Mouse (Mus musculus) ES-E14 (cell line): ENCODE results near the gene Alk. TPM values are rescaled to one million over a fixed set of nuclear protein-coding genes. Genes with fewer than 3 reads are reported as not detected.

Experiments
- DNase-seq: peaks from one replicate; pipeline ENCODE4 v3.0.0-alpha.2; 2013; ENCODE audit warnings: low read depth, low spot score
- H3K27ac ChIP-seq: 2 replicates; pipeline ENCODE4 v1.5.1; 2012; ENCODE audit warnings: low read depth, mild to moderate bottlenecking, low read length, moderate library complexity, mixed read lengths; ENCODE audit not compliant: poor library complexity, insufficient read depth, severe bottlenecking
- H3K36me3 ChIP-seq: 2 replicates; pipeline ENCODE4 v1.6.1; 2012; ENCODE audit warnings: mild to moderate bottlenecking, low read length, moderate library complexity, mixed read lengths; ENCODE audit not compliant: control insufficient read depth, poor library complexity, insufficient read depth, severe bottlenecking
- H3K4me1 ChIP-seq, 2 experiments: fragments of 150-350 bp in 1 of 2; sonication (generic) in 1 of 2; 2 replicates each; pipeline ENCODE4 v1.6.1; 2012; ENCODE audit warnings: low read length in 2 of 2, mild to moderate bottlenecking in 1 of 2, mixed read lengths in 1 of 2; ENCODE audit not compliant: control insufficient read depth in 2 of 2, insufficient read depth in 2 of 2, poor library complexity in 1 of 2
- H3K4me3 ChIP-seq, 2 experiments: fragments of 150-350 bp in 1 of 2; sonication (generic) in 1 of 2; 2 replicates each; pipeline ENCODE4 v1.5.1; 2012; ENCODE audit warnings: low read length in 2 of 2, low read depth in 1 of 2, mild to moderate bottlenecking in 1 of 2, mixed read lengths in 1 of 2; ENCODE audit not compliant: insufficient read depth in 1 of 2, poor library complexity in 1 of 2, severe bottlenecking in 1 of 2
- H3K9ac ChIP-seq: 2 replicates; pipeline ENCODE4 v1.6.1; 2012; ENCODE audit warnings: low read depth, mild to moderate bottlenecking, low read length, mixed read lengths; ENCODE audit not compliant: poor library complexity, insufficient read depth, severe bottlenecking
- H3K9me3 ChIP-seq: fragments of 150-350 bp; sonication (generic); 2 replicates; pipeline ENCODE4 v1.6.1; 2012; ENCODE audit warnings: low read depth, mild to moderate bottlenecking, low read length; ENCODE audit not compliant: control insufficient read depth, insufficient read depth
- CHD2 ChIP-seq: IDR thresholded peaks from 2 replicates; pipeline ENCODE4 v1.6.1; 2014; ENCODE audit warnings: mild to moderate bottlenecking, low read depth, low read length, inconsistent platforms
- HCFC1 ChIP-seq: IDR thresholded peaks from 2 replicates; pipeline ENCODE4 v1.6.1; 2012; ENCODE audit warnings: low read length, inconsistent platforms, borderline replicate concordance; ENCODE audit not compliant: insufficient read depth
- MAFK ChIP-seq: IDR thresholded peaks from 2 replicates; pipeline ENCODE4 v1.6.1; 2014; ENCODE audit warnings: mild to moderate bottlenecking, low read depth, low read length, inconsistent platforms; ENCODE audit not compliant: insufficient read depth
- ZC3H11A ChIP-seq: IDR thresholded peaks from 2 replicates; pipeline ENCODE4 v1.6.1; 2012; ENCODE audit warnings: low read depth, mild to moderate bottlenecking, inconsistent platforms, low read length, borderline replicate concordance
- ZNF384 ChIP-seq: IDR thresholded peaks from 2 replicates; pipeline ENCODE4 v1.6.1; 2012; ENCODE audit warnings: low read depth, low read length, inconsistent platforms
- in situ Hi-C, 2 experiments: fragments of 600-800 bp; cut with MboI; formaldehyde crosslinking; loops; one replicate each; pipeline ENCODE4 v1.15.1; 2025; ENCODE audit warnings: low sequenced_read_pairs in 2 of 2, inconsistent platforms in 1 of 2; ENCODE audit not compliant: unreplicated experiment in 2 of 2
- total RNA-seq: library from RNA; depleted of rRNA; stranded (reverse); fragments of 300-350 nt; gene quantifications from 2 replicates; pipeline ENCODE4 v1.2.3, GENCODE M21; 2012

Alk gene
- total RNA-seq, 1 experiment, result 0.58 TPM

DNA sequence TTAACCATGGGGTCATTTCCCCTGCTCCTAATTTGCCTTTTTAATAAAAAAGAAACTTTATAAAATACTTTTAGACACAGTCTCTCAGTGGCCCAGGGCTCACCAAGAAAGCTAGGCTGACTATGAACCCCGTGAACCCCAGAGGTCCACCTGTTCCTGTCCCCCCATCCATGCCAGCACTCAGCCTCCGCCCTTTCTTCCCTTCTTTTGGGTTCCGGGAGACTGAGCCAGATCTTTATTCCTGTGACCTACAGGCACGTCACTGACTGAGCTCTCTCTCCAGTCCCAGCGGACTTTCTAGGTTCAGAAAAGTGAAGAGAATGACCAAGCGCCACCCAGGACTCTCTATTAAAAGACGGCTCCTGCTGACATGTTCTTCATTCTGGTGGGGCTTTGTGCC, 728.9 kb downstream of the Alk start:
- Histone ChIP-seq H3K4me1 (0 out of 4 replicates have a peak, but pooled peaks cover 0 to 2% of the 10 kb centered on the region in 2 experiments), H3K9ac (no peak overlapping the region), H3K27ac (no peak overlapping the region), H3K36me3 (no peaks in the 10 kb centered on the region), H3K4me3 (no peak overlapping the region), H3K9me3 (no peaks in the 10 kb centered on the region)
- in situ Hi-C loops, result no loop called here
- no peak for DNase-seq
- TF ChIP-seq MAFK (no peak), CHD2 (no peak), ZNF384 (no peak), HCFC1 (no peak), ZC3H11A (no peak)

DNA sequence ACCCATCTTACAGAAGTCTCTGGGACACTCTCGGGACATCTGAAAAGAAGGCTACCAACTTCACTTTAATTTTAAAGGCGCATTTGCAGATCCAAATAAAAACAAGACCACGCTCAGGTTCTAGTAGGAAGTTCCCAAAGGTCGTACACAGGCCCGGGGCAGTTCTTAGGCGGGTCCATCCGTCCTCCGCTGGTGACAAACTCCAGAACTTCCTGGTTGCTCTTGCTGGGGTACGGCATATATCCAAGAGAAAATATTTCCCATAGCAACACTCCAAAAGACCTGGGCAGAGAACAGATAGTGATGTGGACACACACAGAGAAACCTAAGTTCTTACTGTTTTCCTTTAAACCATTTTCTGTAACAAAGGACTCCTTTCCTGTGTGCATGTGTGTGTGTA, 729.6 kb downstream of the Alk start:
- H3K4me3 ChIP-seq, result no peak overlapping the region
- H3K9me3 ChIP-seq, result no peaks in the 10 kb centered on the region
- no peak overlapping the region for H3K27ac ChIP-seq
- no peaks in the 10 kb centered on the region for H3K36me3 ChIP-seq
- no peak overlapping the region for H3K9ac ChIP-seq
- DNase-seq, result no peak
- 0 out of 4 replicates have a peak, but pooled peaks cover 0 to 2% of the 10 kb centered on the region in 2 experiments for H3K4me1 ChIP-seq
- in situ Hi-C loops, result loop anchor here (5.0 to 25.0 kb wide), 3 partner anchors 182 to 312 kb away; partner anchors contain the start of gene Spdya (in 1 of the 2)
- TF ChIP-seq MAFK, result no peak
- TF ChIP-seq HCFC1, result no peak
- no peak for TF ChIP-seq ZNF384
- TF ChIP-seq ZC3H11A, result no peak
- no peak for TF ChIP-seq CHD2

DNA sequence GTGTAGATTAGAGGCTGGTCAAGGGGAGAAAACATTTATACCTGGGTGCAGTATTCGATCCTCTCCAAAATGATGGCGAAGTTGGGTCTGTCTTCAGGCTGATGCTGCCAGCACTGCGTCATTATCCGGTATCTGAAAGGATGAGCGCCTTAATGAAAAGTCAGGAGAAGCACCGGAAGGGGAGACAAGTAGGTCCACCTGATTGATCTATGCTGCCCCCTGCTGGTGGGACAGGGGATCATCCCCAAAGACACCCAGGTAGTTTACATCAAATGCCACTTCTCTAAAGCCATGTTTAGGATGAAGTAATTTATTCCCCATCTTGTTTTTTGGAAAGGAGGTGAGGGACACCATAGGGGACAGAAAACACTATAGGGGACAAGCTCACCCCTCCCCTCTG, 730.4 kb downstream of the Alk start:
- Histone ChIP-seq H3K9ac (no peak overlapping the region; the same call in 1 of the 2 replicates), H3K4me1 (0 out of 4 replicates have a peak, but pooled peaks cover 0 to 2% of the 10 kb centered on the region in 2 experiments), H3K27ac (no peak overlapping the region), H3K4me3 (no peak overlapping the region), H3K36me3 (no peaks in the 10 kb centered on the region), H3K9me3 (no peaks in the 10 kb centered on the region)
- in situ Hi-C loops, result loop anchor here (5.0 to 25.0 kb wide), 3 partner anchors 182 to 312 kb away; partner anchors contain the start of gene Spdya (in 1 of the 2)
- peak; percentile 76 for DNase-seq
- 0 out of 2 replicates have a peak, but pooled peaks have one; percentile 16 for TF ChIP-seq ZC3H11A
- no peak for TF ChIP-seq CHD2

DNA sequence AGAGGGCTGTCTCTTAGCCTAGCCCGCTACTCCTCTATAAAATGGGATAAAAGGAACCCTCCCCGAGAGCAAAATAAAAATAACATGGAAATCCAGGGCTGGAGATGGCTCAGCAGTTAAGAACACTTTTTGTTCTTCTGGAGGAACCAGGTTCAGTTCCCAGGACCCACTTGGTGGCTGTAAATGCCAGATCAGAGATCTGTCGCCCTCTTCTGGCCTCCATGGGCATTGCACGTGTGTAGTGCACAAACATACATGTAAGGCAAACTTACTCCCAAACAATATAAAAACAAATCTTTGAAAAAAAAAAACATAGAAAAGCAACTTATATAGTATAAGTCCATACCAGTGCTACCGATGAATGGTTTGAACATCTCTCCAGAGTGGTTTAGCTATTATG, 731.5 kb downstream of the Alk start:
- Histone ChIP-seq H3K27ac (no peak overlapping the region), H3K9me3 (no peaks in the 10 kb centered on the region), H3K4me3 (no peak overlapping the region), H3K9ac (no peak overlapping the region), H3K36me3 (no peaks in the 10 kb centered on the region), H3K4me1 (peaks cover 0 to 2% of the 10 kb centered on the region in 2 experiments; a peak in 1 of 4 replicates)
- in situ Hi-C loops, result loop anchor here (5.0 to 25.0 kb wide), 3 partner anchors 181 to 311 kb away; partner anchors contain the start of gene Spdya (in 1 of the 2)
- TF ChIP-seq HCFC1 (no peak), MAFK (no peak), ZNF384 (no peak), ZC3H11A (peak; percentile 53; the same call in 1 of the 2 replicates), CHD2 (no peak)
- peak; percentile 62 for DNase-seq

DNA sequence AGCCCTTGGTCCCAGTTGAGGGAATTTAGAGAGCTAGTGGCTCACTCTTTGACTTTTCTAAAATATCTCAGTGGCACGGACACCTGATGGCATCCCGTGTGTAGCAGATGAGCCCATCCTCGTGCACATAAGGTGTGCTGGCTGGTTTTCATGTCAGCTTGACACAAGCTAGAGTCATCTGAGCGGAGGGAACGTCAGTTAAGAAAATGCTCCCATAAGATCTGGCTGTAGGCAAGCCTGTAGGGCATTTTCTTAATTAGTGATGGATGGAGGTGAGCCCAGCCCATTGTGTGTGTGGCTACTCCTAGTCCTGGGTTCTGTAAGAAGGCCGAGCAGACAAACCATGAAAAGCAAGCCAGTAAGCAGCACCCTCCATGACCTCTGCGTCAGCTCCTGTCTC, 732.4 kb downstream of the Alk start:
- H3K27ac ChIP-seq, result no peak overlapping the region
- no peaks in the 10 kb centered on the region for H3K36me3 ChIP-seq
- in situ Hi-C loops, result loop anchor here (5.0 to 25.0 kb wide), 3 partner anchors 180 to 310 kb away; partner anchors contain the start of gene Spdya (in 1 of the 2)
- H3K4me1 ChIP-seq, result peaks cover 0 to 2% of the 10 kb centered on the region in 2 experiments; a peak in 1 of 4 replicates
- no peak overlapping the region for H3K9ac ChIP-seq
- no peaks in the 10 kb centered on the region for H3K9me3 ChIP-seq
- no peak overlapping the region for H3K4me3 ChIP-seq
- DNase-seq, result no peak
- no peak for TF ChIP-seq ZNF384
- TF ChIP-seq HCFC1, result no peak
- no peak for TF ChIP-seq MAFK
- TF ChIP-seq ZC3H11A, result no peak
- TF ChIP-seq CHD2, result no peak
